Mouse (Mus musculus) heart, embryonic 15.5 days (tissue): ENCODE data around the gene Tdp2. TPM values are rescaled to one million over a fixed set of nuclear protein-coding genes. Genes with fewer than 3 reads are reported as not detected.
"Not testable (repeated sequence)": the region's sequence is repeated elsewhere in the genome, so short reads cannot be mapped to it uniquely, and the experiment has no call there.

Experiments used
- ATAC-seq: fragments of 200-750 bp; cut with Nextera tagmentation; replicated peaks from 2 replicates; pipeline ENCODE4 v1.8.0; 2017; ENCODE audit warnings: low read depth, moderate TSS enrichment; ENCODE audit not compliant: insufficient number of reproducible peaks, insufficient read depth, low FRiP score
- H3K27ac ChIP-seq: fragments of 300-500 bp; sonication (generic); 2 replicates; pipeline ENCODE4 v1.5.1; 2015; ENCODE audit warnings: mild to moderate bottlenecking, inconsistent platforms
- H3K27me3 ChIP-seq: fragments of 300-500 bp; sonication (generic); 2 replicates; pipeline ENCODE4 v1.6.1; 2015; ENCODE audit warnings: inconsistent platforms
- H3K36me3 ChIP-seq: fragments of 300-500 bp; sonication (generic); 2 replicates; pipeline ENCODE4 v1.6.1; 2015; ENCODE audit warnings: mild to moderate bottlenecking, inconsistent platforms
- H3K4me1 ChIP-seq: fragments of 300-500 bp; sonication (generic); replicated peaks from 2 replicates; pipeline ENCODE4 v1.6.1; 2015; ENCODE audit warnings: inconsistent platforms
- H3K4me2 ChIP-seq: fragments of 300-500 bp; sonication (generic); 2 replicates; pipeline ENCODE4 v1.6.1; 2015; ENCODE audit warnings: inconsistent platforms, mild to moderate bottlenecking, moderate library complexity
- H3K4me3 ChIP-seq: fragments of 300-500 bp; sonication (generic); 2 replicates; pipeline ENCODE4 v1.5.1; 2015; ENCODE audit warnings: mild to moderate bottlenecking, inconsistent platforms
- H3K9ac ChIP-seq: fragments of 300-500 bp; sonication (generic); 2 replicates; pipeline ENCODE4 v1.6.1; 2015; ENCODE audit warnings: mild to moderate bottlenecking, inconsistent platforms
- H3K9me3 ChIP-seq: fragments of 300-500 bp; sonication (generic); replicated peaks from 2 replicates; pipeline ENCODE4 v1.6.1; 2016; ENCODE audit warnings: inconsistent platforms
- WGBS: fragments of 180-500 bp; shearing (Covaris S2); methylation state at CpG from one replicate; pipeline ENCODE4 v1.1.7; 2015; ENCODE audit warnings: mixed read lengths; 5-methylcytosine and 5-hydroxymethylcytosine counted together
- polyA plus RNA-seq: library from polyadenylated mRNA; unstranded; fragments of >200 nt; fragmentation: Nextera tagmentation; extraction: Ambion mirVana; gene quantifications from 2 replicates; pipeline ENCODE4 v1.2.1, GENCODE M21; 2015

Tdp2 gene
- polyA plus RNA-seq, 1 experiment from 2014 or later = 29.8 TPM

- peaks cover 30% of the 10 kb centered on the region for H3K4me1 ChIP-seq
- no peak overlapping the region for H3K9ac ChIP-seq
- WGBS = 56% methylated on average over 4 of the region's 4 CpGs
- H3K36me3 ChIP-seq = peaks cover 1% of the 10 kb centered on the region; the same call in 1 of the 2 replicates
- H3K27me3 ChIP-seq = no peaks in the 10 kb centered on the region
- H3K9me3 ChIP-seq = no peaks in the 10 kb centered on the region
- no peak overlapping the region for H3K4me3 ChIP-seq
- peak overlapping the region; percentile 67 for H3K27ac ChIP-seq
- ATAC-seq = no peak
- H3K4me2 ChIP-seq = peak overlapping the region; percentile 26; the same call in 1 of the 2 replicates
Observed at GRCm38 (mm10) chr13:24825587-24825986, 5.9 kb upstream of the Tdp2 start.

GRCm38 (mm10) chr13:24826116-24826515 is 5.4 kb upstream of the Tdp2 start:
- Histone ChIP-seq H3K9me3 (no peaks in the 10 kb centered on the region), H3K27me3 (no peaks in the 10 kb centered on the region), H3K27ac (peak overlapping the region; percentile 67), H3K4me1 (peaks cover 30% of the 10 kb centered on the region), H3K36me3 (no peaks in the 10 kb centered on the region), H3K4me2 (peak overlapping the region; percentile 26; the same call in 1 of the 2 replicates), H3K4me3 (no peak overlapping the region), H3K9ac (no peak overlapping the region)
- no peak for ATAC-seq
- 41% methylated on average over 7 of the region's 7 CpGs for WGBS

- H3K9me3 ChIP-seq = no peaks in the 10 kb centered on the region
- peaks cover 33% of the 10 kb centered on the region for H3K4me1 ChIP-seq
- ATAC-seq = no peak
- H3K27me3 ChIP-seq = no peaks in the 10 kb centered on the region
- WGBS = 1% methylated on average over 20 of the region's 20 CpGs
- peak overlapping the region; percentile 70 for H3K4me3 ChIP-seq
- peak overlapping the region; percentile 71 for H3K4me2 ChIP-seq
- H3K36me3 ChIP-seq = no peaks in the 10 kb centered on the region
- peak overlapping the region; percentile 96 for H3K27ac ChIP-seq
- H3K9ac ChIP-seq = peak overlapping the region; percentile 59
Observed at GRCm38 (mm10) chr13:24830756-24831352, 625 bp upstream of the Tdp2 start.

- Histone ChIP-seq H3K4me1 (peaks cover 21% of the 10 kb centered on the region), H3K27ac (peak overlapping the region; percentile 96), H3K9ac (peak overlapping the region; percentile 81), H3K36me3 (peaks cover 2% of the 10 kb centered on the region; the same call in 1 of the 2 replicates), H3K4me2 (peak overlapping the region; percentile 71), H3K4me3 (peak overlapping the region; percentile 70), H3K9me3 (no peaks in the 10 kb centered on the region), H3K27me3 (no peaks in the 10 kb centered on the region)
- ATAC-seq = no peak
- WGBS = 2% methylated on average over 21 of the region's 21 CpGs
Observed at GRCm38 (mm10) chr13:24832131-24832810, 792 bp downstream of the Tdp2 start.

- Histone ChIP-seq H3K27ac (0 out of 2 replicates have a peak overlapping the region, but pooled peaks have one; percentile 96), H3K4me3 (peak overlapping the region; percentile 70), H3K4me2 (peak overlapping the region; percentile 71), H3K9me3 (no peaks in the 10 kb centered on the region), H3K9ac (peak overlapping the region; percentile 81), H3K4me1 (peaks cover 18% of the 10 kb centered on the region), H3K36me3 (peaks cover 4% of the 10 kb centered on the region; the same call in 1 of the 2 replicates), H3K27me3 (no peaks in the 10 kb centered on the region)
- no peak for ATAC-seq
- 29% methylated on average over 2 of the region's 2 CpGs for WGBS
Observed at GRCm38 (mm10) chr13:24832811-24833155, 1.3 kb downstream of the Tdp2 start.

- not testable (repeated sequence) for H3K4me3 ChIP-seq, H3K9me3 ChIP-seq
Observed at GRCm38 (mm10) chr13:24837765-24838164, 6.3 kb downstream of the Tdp2 start.

GRCm38 (mm10) chr13:24839831-24840230 is 8.4 kb downstream of the Tdp2 start:
- Histone ChIP-seq H3K4me2 (no peak overlapping the region), H3K4me3 (no peak overlapping the region), H3K9me3 (no peaks in the 10 kb centered on the region), H3K27me3 (no peaks in the 10 kb centered on the region), H3K4me1 (peaks cover 3% of the 10 kb centered on the region), H3K36me3 (peaks cover 23% of the 10 kb centered on the region), H3K9ac (no peak overlapping the region), H3K27ac (no peak overlapping the region)
- ATAC-seq = no peak
- WGBS = 69% methylated on average over 3 of the region's 3 CpGs

More at GRCm38 (mm10) chr13:24837765-24838164, 6.3 kb downstream of the Tdp2 start:
- H3K36me3 ChIP-seq = peaks cover 23% of the 10 kb centered on the region
- not testable (repeated sequence) for H3K27me3 ChIP-seq, H3K9ac ChIP-seq, H3K27ac ChIP-seq, H3K4me2 ChIP-seq, ATAC-seq
- 94% methylated on average over 8 of the region's 8 CpGs for WGBS
- peaks cover 13% of the 10 kb centered on the region for H3K4me1 ChIP-seq

- Histone ChIP-seq H3K27ac (no peak overlapping the region), H3K27me3 (no peaks in the 10 kb centered on the region; the same call in 1 of the 2 replicates), H3K4me1 (peaks cover 8% of the 10 kb centered on the region), H3K9me3 (no peaks in the 10 kb centered on the region), H3K9ac (no peak overlapping the region), H3K4me3 (no peak overlapping the region), H3K36me3 (peaks cover 23% of the 10 kb centered on the region), H3K4me2 (no peak overlapping the region)
- WGBS = 79% methylated on average over 3 of the region's 3 CpGs
- ATAC-seq = no peak
Observed at GRCm38 (mm10) chr13:24841702-24842101, 10.2 kb downstream of the Tdp2 start.

- Histone ChIP-seq H3K4me1 (peaks cover 8% of the 10 kb centered on the region), H3K4me2 (peak within 1 kb of the TSS; percentile 86), H3K27me3 (no peaks in the 10 kb centered on the region; the same call in 1 of the 2 replicates), H3K4me3 (peak within 1 kb of the TSS; percentile 52), H3K9ac (0 out of 2 replicates have a peak within 1 kb of the TSS, but pooled peaks have one; percentile 34), H3K36me3 (0 out of 2 replicates have a peak, but pooled peaks cover 11% of the 10 kb centered on the region), H3K27ac (no peak within 1 kb of the TSS), H3K9me3 (no peaks in the 10 kb centered on the region)
- WGBS = 14% methylated on average over 40 of the region's 40 CpGs
- peak; percentile 72 for ATAC-seq
Observed at GRCm38 (mm10) chr13:24844983-24845955, 13.8 kb downstream of the Tdp2 start, which contains the start of gene D130043K22Rik. Gene D130043K22Rik, plus strand, starts transcription at chr13:24845135.

GRCm38 (mm10) chr13:24849318-24849717 is 17.8 kb downstream of the Tdp2 start:
- no peak overlapping the region for H3K27ac ChIP-seq
- no peaks in the 10 kb centered on the region for H3K36me3 ChIP-seq
- H3K9me3 ChIP-seq = no peaks in the 10 kb centered on the region
- H3K4me2 ChIP-seq = no peak overlapping the region
- WGBS = 78% methylated on average over 4 of the region's 4 CpGs
- no peak overlapping the region for H3K9ac ChIP-seq
- peaks cover 12% of the 10 kb centered on the region for H3K4me1 ChIP-seq
- H3K27me3 ChIP-seq = no peaks in the 10 kb centered on the region; the same call in 1 of the 2 replicates
- no peak for ATAC-seq
- H3K4me3 ChIP-seq = no peak overlapping the region

GRCm38 (mm10) chr13:24851989-24852388 is 20.5 kb downstream of the Tdp2 start:
- Histone ChIP-seq H3K4me1 (0 out of 2 replicates have a peak, but pooled peaks cover 4% of the 10 kb centered on the region), H3K4me2 (no peak overlapping the region), H3K4me3 (no peak overlapping the region), H3K9ac (no peak overlapping the region), H3K27ac (no peak overlapping the region), H3K36me3 (no peaks in the 10 kb centered on the region), H3K27me3 (no peaks in the 10 kb centered on the region), H3K9me3 (no peaks in the 10 kb centered on the region)
- ATAC-seq = no peak
- WGBS = 84% methylated on average over 2 of the region's 2 CpGs
